Mouse (Mus musculus) embryonic stem cell, embryonic (primary cell): ENCODE results near the gene Nhlrc3.

Experiments used
- CTCF ChIA-PET, 4 experiments: fragments of 300-600 bp in 2 of 4; fragments of 350-600 bp in 2 of 4; sonication (Branson Sonifier 250); formaldehyde crosslinking; loops; one replicate each; lab custom pipeline; 2022; ENCODE audit warnings: inconsistent platforms in 2 of 4; lab: Charles Lee
- POLR2A ChIA-PET, 4 experiments: fragments of 300-600 bp in 2 of 4; fragments of 350-600 bp in 2 of 4; sonication (Branson Sonifier 250); formaldehyde crosslinking; loops; one replicate each; lab custom pipeline; 2022; ENCODE audit warnings: antibody characterized with exemption in 4 of 4, inconsistent platforms in 1 of 4; lab: Charles Lee

The Nhlrc3 gene

DNA sequence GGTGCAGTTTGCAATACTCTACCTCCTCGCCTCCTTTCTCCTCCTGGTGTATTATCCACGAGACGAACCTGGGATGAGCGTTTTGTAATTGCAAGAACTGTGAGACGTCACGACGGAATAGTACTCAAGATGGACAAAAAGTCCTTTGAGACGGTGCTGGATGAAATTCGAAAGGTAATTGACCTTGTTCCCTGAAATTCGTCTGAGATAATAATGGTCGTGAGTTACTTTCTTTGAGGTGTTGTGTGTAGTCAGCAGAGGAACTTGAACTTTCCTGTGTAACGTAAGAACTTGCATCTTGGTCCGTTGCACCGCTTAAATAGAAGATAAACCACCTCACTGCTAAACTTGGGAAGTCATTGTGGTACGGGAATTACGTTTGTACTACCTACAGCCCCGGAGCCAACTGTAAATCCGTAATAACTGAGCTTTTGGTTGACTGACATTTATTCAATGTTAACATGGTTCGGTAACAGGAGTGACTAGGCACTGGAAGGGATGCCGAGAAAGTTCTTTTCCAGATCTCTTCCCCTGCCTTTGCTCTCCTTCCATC lies 1.1 kb upstream of the Nhlrc3 start:
- ChIA-PET POLR2A (interaction anchor here (0.7 to 6.3 kb wide), 19 partner anchors 8 to 1971 kb away, joined by 3 to 56 read pairs (median 4); no protein-coding TSS in a partner anchor), CTCF (interaction anchor here in 2 of 4 experiments (0.9 to 1.1 kb wide), 4 partner anchors 9 to 435 kb away, joined by 3 to 4 read pairs (median 3); no protein-coding TSS in a partner anchor)

DNA sequence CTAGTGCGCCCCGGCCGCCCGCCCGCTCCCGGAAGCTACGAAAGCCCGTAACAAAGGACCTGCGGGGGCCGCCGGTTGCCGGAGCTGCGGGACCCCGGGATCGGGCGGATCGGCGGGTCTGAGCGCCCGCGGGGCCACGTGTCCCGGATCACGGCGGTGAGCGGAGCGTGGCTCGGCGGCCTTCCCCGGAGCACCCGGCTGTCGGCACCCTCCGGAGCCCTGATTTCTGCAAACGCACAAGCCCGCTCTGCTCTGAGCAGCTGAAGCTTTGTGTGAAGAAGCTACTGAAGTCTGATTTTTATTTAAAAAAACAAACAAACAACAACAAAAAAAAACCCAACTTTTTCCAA lies 608 bp upstream of the Nhlrc3 start:
- POLR2A ChIA-PET = interaction anchor here (0.6 to 6.3 kb wide), 22 partner anchors 9 to 1466 kb away, joined by 3 to 56 read pairs (median 3); no protein-coding TSS in a partner anchor

DNA sequence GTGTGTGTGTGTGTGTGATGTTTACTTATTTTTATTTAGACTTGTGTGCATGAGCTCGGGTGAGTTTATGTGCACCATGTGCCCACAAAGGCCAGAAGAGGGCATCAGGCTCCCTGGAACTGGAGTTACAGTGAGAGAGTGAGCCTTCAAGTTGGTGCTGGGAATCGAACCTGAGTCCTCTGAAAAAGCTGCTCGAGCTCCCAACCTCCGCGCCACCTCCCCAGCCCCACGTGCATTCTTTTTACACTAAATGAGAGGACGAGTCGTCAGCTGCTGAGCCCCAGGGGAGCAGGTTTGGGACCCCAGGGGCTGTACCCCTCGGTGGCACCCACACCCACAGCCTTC lies 459 bp downstream of the Nhlrc3 start:
- CTCF ChIA-PET = interaction anchor here in 3 of 4 experiments (0.6 to 1.0 kb wide), 7 partner anchors 28 to 656 kb away, joined by 3 to 5 read pairs (median 3); partner anchors contain the start of gene Frem2 (in 1 of the 3)
- POLR2A ChIA-PET = interaction anchor here (0.5 to 6.3 kb wide), 15 partner anchors 8 to 634 kb away, joined by 3 to 56 read pairs (median 4); partner anchors contain the start of genes Frem2 (in 1 of the 4) and Lhfp (in 1 of the 4)

More for the DNA sequence above, 608 bp upstream of the Nhlrc3 start:
- CTCF ChIA-PET = interaction anchor here in 2 of 4 experiments (0.6 to 1.1 kb wide), 6 partner anchors 9 to 435 kb away, joined by 3 to 6 read pairs (median 3); partner anchors contain the start of gene Frem2 (in 1 of the 2)

DNA sequence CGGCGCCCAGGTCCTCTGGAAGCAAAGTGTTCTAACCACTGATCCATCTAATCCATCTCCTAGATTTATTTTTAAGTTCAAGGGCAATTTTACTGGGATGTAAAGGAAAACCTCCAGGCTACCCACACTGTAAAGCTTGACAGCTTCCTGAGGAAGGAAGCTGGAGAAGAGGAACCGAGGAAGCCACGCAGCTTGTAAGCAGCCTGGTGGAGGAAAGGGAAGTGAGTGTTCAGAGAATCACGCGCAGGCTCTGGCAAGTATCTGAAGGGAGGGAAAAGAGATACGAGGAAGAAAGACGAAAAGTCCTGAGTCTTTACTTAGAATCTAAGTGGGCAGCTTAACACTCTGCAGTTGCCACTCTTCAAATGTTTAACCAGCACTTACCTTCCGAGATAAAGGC lies 3.0 kb downstream of the Nhlrc3 start:
- ChIA-PET CTCF (interaction anchor here in 2 of 4 experiments (0.5 to 0.9 kb wide), 2 partner anchors 13 to 431 kb away, joined by 3 to 4 read pairs; no protein-coding TSS in a partner anchor), POLR2A (interaction anchor here in 3 of 4 experiments (0.6 to 1.4 kb wide), 4 partner anchors 9 to 409 kb away, joined by 3 to 7 read pairs (median 4); no protein-coding TSS in a partner anchor)

DNA sequence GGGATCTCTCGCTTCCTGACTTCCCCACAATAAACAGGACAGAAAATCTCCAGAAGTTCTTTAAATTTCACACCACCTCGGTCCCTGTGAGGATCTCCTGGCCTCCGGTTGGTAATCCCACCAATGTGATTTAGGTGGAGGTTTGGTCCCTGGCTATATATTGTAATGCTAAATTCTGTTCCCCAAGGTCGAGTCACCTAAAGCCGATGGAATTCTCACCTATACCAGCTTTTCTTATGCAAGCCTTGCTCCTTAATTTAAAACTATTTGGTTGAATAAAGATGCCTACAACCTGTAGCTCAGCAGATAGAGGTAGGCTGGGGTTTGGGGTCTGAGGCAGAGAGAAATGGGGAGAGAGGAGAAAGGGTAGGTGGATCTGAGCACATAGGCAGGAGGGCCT lies 5.4 kb downstream of the Nhlrc3 start:
- POLR2A ChIA-PET = interaction anchor here in 2 of 4 experiments (0.9 to 1.8 kb wide), 6 partner anchors 8 to 16 kb away, joined by 3 to 8 read pairs (median 4); no protein-coding TSS in a partner anchor
- CTCF ChIA-PET = interaction anchor here in 3 of 4 experiments (0.8 to 1.5 kb wide), 3 partner anchors 9 to 429 kb away, joined by 3 to 4 read pairs (median 4); no protein-coding TSS in a partner anchor

DNA sequence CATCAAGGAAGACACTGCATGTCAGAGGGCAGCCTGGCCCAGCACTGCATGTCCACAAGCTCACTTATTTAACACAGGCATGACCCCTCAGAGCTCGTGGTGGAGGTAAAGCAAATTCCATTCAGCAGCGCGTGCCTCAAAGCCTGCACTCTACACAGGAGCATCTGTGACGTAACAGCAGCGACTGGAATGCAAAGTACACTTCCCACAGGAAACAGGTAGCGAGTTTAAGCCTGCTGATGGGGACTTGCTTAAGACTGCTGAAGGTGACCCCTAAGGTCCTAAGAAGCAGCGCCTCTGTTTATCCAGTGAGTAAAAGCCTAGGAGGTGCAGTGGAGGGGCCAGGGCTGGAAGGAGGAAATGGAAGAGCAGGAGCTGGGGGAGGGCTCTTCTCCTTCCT lies 8.1 kb downstream of the Nhlrc3 start:
- ChIA-PET CTCF (interaction anchor here in 1 of 4 experiments (0.7 to 1.7 kb wide), 4 partner anchors 20 to 712 kb away, joined by 3 to 4 read pairs (median 3); no protein-coding TSS in a partner anchor), POLR2A (interaction anchor here in 3 of 4 experiments (0.9 to 6.2 kb wide), 8 partner anchors 8 to 433 kb away, joined by 3 to 56 read pairs (median 4); partner anchors contain the start of genes Nhlrc3 (in 2 of the 3) and Proser1 (in 2 of the 3))

DNA sequence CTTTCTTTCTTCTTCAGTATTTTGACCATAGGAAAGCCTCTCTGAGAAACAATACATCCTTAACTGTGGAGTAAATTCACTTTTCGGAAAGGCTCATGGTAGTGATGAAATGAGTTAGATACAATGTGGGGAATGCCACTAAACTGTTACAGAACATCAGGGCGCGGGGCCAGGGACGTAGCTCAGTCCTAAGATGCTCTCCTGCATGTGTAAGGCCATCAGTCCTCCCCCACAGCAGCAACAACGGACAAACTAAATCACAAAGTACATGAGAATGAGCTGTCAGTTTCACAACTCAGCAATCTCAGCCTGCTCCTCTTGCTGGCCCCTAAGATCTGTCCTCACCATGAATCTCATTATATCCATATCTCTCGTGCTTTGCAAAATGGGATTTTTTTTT lies 8.6 kb downstream of the Nhlrc3 start:
- ChIA-PET POLR2A (interaction anchor here in 3 of 4 experiments (0.9 to 6.2 kb wide), 6 partner anchors 9 to 433 kb away, joined by 3 to 56 read pairs (median 4); partner anchors contain the start of genes Nhlrc3 (in 2 of the 3) and Proser1 (in 2 of the 3)), CTCF (interaction anchor here in 1 of 4 experiments (0.7 to 1.7 kb wide), 4 partner anchors 20 to 712 kb away, joined by 3 to 4 read pairs (median 3); no protein-coding TSS in a partner anchor)

DNA sequence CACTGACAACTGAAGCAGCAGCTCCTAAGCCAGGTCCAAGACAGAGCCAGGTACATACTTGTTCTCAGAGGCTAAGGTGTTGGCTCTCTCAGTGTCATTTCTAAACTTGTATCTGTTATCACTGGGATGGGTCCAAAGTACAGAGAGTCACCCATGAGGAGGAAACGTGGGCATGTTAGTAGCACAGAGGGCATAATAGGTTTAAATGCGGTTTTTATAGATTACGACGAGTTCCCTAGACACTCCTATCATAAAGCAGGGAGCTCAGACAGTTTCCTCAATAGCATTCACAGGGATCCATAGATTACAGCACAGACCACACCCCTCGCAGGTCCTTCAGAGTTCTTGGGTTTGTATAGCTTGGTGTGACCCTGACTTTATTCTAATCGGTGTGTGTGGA lies 9.1 kb downstream of the Nhlrc3 start:
- CTCF ChIA-PET = interaction anchor here in 1 of 4 experiments (0.6 to 1.7 kb wide), 2 partner anchors 10 to 21 kb away, joined by 3 read pairs; partner anchors contain the start of gene Proser1
- POLR2A ChIA-PET = interaction anchor here in 3 of 4 experiments (0.9 to 6.2 kb wide), 6 partner anchors 9 to 432 kb away, joined by 3 to 56 read pairs (median 4); partner anchors contain the start of genes Nhlrc3 (in 2 of the 3) and Proser1 (in 2 of the 3)

DNA sequence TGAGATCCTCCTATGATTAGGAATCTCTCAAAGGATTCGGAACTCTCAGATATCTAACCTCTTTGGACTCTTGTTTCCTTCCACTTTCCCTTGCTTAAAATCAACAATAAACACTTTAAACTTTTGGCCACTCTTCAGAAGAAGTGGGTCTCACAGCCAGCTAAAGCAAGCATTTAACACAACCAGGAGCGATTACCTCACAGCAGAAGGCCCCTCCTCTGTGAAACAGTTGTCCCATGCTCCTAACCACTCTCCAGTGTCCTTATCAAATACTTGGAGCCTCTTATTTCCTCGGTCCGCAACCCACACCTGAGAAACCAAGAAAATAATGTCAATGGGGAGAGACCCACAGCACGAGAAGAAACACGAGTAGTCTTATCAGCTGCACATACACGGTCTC lies 9.8 kb downstream of the Nhlrc3 start:
- ChIA-PET CTCF (interaction anchor here in 1 of 4 experiments (0.6 kb wide), 1 partner anchor 10 kb away, joined by 3 read pairs; the partner anchor contains the start of gene Proser1), POLR2A (interaction anchor here in 2 of 4 experiments (2.0 to 6.2 kb wide), 3 partner anchors 10 to 13 kb away, joined by 6 to 56 read pairs (median 9); partner anchors contain the start of genes Nhlrc3 (in 2 of the 2) and Proser1 (in 2 of the 2))

DNA sequence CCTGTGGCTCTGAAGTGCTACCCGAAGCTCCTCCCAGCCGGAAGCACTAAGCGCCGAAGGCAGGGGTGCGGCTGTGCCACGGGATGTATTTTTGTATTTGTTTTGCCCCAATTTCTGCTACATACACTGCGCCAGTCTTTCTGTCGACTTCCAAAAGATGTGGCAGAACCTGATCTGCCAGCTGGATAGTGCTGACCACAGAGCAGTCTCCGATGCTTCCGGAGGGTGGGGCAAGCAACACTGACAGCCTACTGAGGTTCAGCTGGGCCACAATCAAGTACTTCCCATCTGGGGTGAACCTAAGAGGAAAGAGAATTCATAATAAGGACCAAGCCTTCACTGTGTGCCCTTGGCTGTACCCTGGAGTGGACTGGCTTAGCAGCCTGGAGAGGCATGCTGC lies 10.8 kb downstream of the Nhlrc3 start:
- POLR2A ChIA-PET = interaction anchor here in 3 of 4 experiments (0.9 to 6.2 kb wide), 4 partner anchors 10 to 14 kb away, joined by 3 to 56 read pairs (median 8); partner anchors contain the start of genes Nhlrc3 (in 2 of the 3) and Proser1 (in 2 of the 3)
- CTCF ChIA-PET = interaction anchor here in 2 of 4 experiments (0.6 to 1.3 kb wide), 2 partner anchors 81 to 423 kb away, joined by 3 read pairs; no protein-coding TSS in a partner anchor

DNA sequence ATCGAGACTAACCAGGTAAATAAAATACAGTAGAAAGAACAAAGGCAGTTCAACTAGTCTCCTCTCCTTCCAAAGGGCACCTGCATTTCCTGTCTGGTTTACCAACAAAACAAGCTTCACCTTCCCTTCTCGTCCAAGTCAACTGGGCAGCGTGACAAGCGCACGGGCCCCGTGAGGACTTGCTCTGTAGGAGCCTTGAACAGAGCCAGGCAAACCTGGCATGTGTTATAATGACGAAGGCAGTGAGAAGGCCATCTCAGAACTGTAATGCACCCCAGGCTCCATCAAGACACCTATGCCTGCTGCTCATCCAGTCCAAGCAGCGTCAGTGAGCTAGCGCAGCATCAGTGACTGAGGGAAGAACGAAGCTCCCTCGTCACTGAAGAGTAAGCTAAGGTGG lies 12.5 kb downstream of the Nhlrc3 start:
- POLR2A ChIA-PET = interaction anchor here in 2 of 4 experiments (0.6 to 6.2 kb wide), 5 partner anchors 9 to 16 kb away, joined by 3 to 56 read pairs (median 4); partner anchors contain the start of genes Nhlrc3 (in 1 of the 2) and Proser1 (in 1 of the 2)
- CTCF ChIA-PET = interaction anchor here in 1 of 4 experiments (0.6 kb wide), 1 partner anchor 86 kb away, joined by 4 read pairs; no protein-coding TSS in a partner anchor

DNA sequence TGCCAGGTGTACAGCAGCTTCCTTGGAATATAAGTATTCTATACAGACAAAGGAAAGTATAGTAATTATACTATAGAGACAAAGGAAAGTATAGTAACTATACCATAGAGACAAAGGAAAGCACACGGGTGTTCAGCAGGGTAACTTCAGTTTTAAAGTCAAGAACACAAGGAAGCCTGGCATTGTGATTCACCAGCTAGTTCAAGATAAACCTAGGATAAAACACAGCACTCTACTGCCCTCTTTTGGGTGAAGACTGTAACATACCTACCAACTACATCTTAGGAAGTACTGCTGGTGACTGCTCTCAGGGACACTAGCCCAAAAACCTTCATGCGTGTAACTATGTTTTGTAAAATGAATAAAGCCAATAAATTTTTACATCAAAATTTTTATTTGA lies 14.9 kb downstream of the Nhlrc3 start:
- CTCF ChIA-PET = interaction anchor here (0.5 to 1.9 kb wide), 22 partner anchors 9 to 611 kb away, joined by 3 to 11 read pairs (median 3); partner anchors contain the start of genes Lhfp (in 1 of the 4) and Proser1 (in 1 of the 4)
- POLR2A ChIA-PET = interaction anchor here in 2 of 4 experiments (1.3 to 1.7 kb wide), 2 partner anchors 9 to 16 kb away, joined by 3 read pairs; partner anchors contain the start of gene Proser1 (in 1 of the 2)

DNA sequence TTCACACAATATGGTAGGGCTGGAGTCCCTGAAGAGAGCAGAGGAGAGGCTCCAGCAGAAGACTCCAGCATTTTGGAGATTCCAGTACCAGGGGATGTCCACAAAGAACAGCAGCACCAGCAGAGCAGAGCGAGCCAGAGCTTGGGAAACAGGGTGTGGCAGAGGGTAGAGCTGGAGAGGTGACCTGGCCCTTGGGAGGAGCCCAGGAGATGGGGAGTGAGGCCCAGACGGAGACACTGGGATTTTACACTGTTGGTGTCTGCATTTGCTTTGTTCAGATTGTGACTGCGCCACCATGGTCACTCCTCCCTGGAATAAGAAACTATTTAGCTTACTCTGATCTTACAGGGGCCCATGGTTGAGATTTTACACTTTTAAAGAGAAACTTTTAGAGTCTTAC lies 16.3 kb downstream of the Nhlrc3 start:
- ChIA-PET POLR2A (interaction anchor here in 2 of 4 experiments (1.4 to 1.7 kb wide), 2 partner anchors 16 to 17 kb away, joined by 3 to 4 read pairs; partner anchors contain the start of genes Proser1 (in 2 of the 2) and Nhlrc3 (in 1 of the 2)), CTCF (interaction anchor here in 1 of 4 experiments (0.5 kb wide), 1 partner anchor 75 kb away, joined by 4 read pairs; no protein-coding TSS in a partner anchor)

DNA sequence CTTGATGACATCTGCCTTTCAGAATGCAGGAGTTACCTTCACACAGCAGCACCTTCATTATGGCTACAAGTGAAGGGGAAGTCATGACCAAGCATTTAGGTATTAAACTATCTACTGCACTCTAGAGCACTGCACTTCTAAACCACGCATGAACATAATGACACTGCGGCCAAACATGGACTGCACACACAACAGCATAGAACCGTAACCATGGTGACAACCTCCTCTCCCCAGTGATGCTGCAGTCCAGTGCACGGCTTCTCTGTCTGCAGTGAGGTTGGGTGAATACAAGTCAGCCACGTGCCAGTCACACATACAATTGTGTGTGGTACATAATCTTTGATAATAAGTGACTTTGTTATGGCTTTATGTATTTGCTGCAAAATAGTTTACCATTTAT lies 17.6 kb downstream of the Nhlrc3 start:
- POLR2A ChIA-PET = no interaction called here
- CTCF ChIA-PET = no interaction called here

DNA sequence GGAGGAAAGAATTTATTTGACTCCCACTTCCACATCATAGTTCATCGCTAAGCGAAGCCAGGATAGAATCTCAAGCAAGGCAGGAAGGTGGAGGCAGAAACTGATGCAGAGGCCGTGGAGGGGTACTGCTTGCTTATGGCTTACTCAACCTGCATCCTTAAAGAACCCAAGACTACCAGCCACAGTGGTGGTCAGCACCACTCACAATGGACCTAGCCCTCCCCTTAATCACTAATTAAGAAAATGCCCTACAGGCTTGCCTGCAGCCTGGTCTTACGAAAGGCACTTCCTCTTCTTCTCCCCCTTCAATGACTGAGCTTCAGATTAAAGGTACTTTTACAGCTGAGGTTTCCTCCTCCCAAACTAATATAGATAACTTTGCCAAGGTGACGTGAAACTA lies 26.6 kb downstream of the Nhlrc3 start:
- ChIA-PET CTCF (no interaction called here), POLR2A (no interaction called here)

DNA sequence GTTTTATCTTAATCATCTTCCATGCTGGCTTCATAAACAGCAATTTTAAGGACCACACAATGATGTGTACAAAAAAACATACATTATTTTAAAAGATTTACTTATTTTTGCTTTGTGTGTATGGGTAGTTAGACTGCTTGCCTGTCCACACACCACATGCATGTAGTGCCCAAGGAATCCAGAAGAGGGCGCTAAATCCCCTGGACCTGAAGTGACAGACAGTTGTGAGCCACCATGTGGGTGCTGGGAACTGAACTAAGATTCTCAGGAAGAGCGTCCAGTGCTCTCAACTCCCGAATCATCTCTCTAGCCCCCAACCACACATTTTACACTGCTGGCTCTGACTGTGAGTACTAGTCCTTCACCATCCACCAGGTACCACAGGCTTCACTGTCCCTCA lies 28.5 kb downstream of the Nhlrc3 start:
- POLR2A ChIA-PET = no interaction called here
- CTCF ChIA-PET = interaction anchor here in 1 of 4 experiments (0.6 kb wide), 1 partner anchor 977 kb away, joined by 5 read pairs; no protein-coding TSS in a partner anchor

DNA sequence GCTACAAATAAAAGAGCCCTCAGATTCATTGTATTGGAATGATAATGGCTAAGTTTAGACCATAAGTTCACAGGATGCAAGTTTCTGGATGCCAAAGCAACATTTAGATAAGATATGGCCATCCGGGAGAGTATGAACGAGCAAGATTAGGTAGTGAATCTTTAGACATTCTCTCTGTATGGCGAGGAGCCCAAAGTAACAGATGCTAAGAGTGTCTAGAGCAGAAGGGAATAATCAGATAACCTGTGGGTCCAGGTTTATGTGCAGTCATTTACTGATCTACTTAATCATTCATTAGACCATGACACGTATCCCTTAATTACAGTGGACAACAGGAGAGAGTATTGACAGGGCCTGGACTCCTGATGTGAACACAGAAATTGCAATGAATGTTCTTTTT lies 39.6 kb downstream of the Nhlrc3 start:
- POLR2A ChIA-PET = no interaction called here
- CTCF ChIA-PET = no interaction called here

DNA sequence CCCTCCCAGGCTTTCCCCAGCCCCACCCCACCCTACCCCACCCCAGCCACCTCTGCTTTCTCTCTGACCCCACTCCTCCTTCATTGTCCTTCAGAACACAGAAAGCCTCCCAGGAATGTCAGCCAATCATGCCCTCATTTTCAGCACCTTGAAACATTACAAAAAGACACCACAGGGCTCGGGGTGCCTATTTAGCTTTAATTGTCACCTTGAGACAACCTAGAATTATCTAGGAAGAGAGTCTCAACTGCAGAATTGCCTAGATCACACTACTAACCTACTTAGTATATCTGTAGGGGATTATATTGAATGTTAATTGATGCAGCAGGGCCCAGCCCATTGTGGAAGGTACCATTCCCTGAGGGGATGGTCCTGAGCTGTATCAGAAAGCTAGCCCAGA lies 40.4 kb downstream of the Nhlrc3 start:
- POLR2A ChIA-PET = interaction anchor here in 1 of 4 experiments (1.0 kb wide), 1 partner anchor 1140 kb away, joined by 3 read pairs; no protein-coding TSS in a partner anchor

More for the DNA sequence above, 40.4 kb downstream of the Nhlrc3 start:
- CTCF ChIA-PET = interaction anchor here in 2 of 4 experiments (0.5 to 0.6 kb wide), 2 partner anchors 10 to 579 kb away, joined by 3 to 14 read pairs; no protein-coding TSS in a partner anchor
